Mouse (Mus musculus) frontal cortex, postnatal 36 days (tissue): ENCODE results near the gene Proser2.

Experiments
- DNase-seq, 2 experiments: peaks; one replicate each; pipeline ENCODE4 v3.0.0; 2022; ENCODE audit warnings: low spot score in 2 of 2

Gene Proser2

GRCm38 (mm10) chr2:6072685-6073260 lies 57.2 kb downstream of the Proser2 start:
- DNase-seq: no peak

GRCm38 (mm10) chr2:6071598-6072440 lies 58.2 kb downstream of the Proser2 start:
- DNase-seq: no peak

GRCm38 (mm10) chr2:6070925-6071324 lies 59.1 kb downstream of the Proser2 start:
- DNase-seq: no peak

GRCm38 (mm10) chr2:6067341-6067740 lies 62.7 kb downstream of the Proser2 start:
- DNase-seq: no peak

GRCm38 (mm10) chr2:6060071-6060804 lies 69.8 kb downstream of the Proser2 start:
- no peak for DNase-seq

GRCm38 (mm10) chr2:6059291-6059690 lies 70.7 kb downstream of the Proser2 start:
- DNase-seq: no peak

GRCm38 (mm10) chr2:6056518-6056917 lies 73.5 kb downstream of the Proser2 start:
- DNase-seq: no peak

- DNase-seq: no peak
Observed at GRCm38 (mm10) chr2:6055466-6055865, 74.5 kb downstream of the Proser2 start.

- no peak for DNase-seq
Observed at GRCm38 (mm10) chr2:6049018-6049417, 81.0 kb downstream of the Proser2 start.

- DNase-seq: no peak
Observed at GRCm38 (mm10) chr2:6048570-6048969, 81.4 kb downstream of the Proser2 start.
